Mouse (Mus musculus) embryonic facial prominence, embryonic 10.5 days (tissue): Measurements from ENCODE around the gene Sbno2. TPM values are rescaled to one million over a fixed set of nuclear protein-coding genes. Genes with fewer than 3 reads are reported as not detected.

Experiments
- DNase-seq: peaks from one replicate; pipeline ENCODE4 v3.0.0-alpha.2; 2017; ENCODE audit warnings: low spot score
- H3K27ac ChIP-seq: fragments of 300-500 bp; sonication (generic); replicated peaks from 2 replicates; pipeline ENCODE4 v1.5.1; 2016; ENCODE audit warnings: mild to moderate bottlenecking
- H3K27me3 ChIP-seq: fragments of 300-500 bp; sonication (generic); replicated peaks from 2 replicates; pipeline ENCODE4 v1.6.1; 2016; ENCODE audit warnings: low read depth, mild to moderate bottlenecking; ENCODE audit not compliant: poor library complexity, severe bottlenecking
- H3K36me3 ChIP-seq: fragments of 300-500 bp; sonication (generic); replicated peaks from 2 replicates; pipeline ENCODE4 v1.6.1; 2016; ENCODE audit warnings: mild to moderate bottlenecking, moderate library complexity
- H3K4me1 ChIP-seq: fragments of 300-500 bp; sonication (generic); 2 replicates; pipeline ENCODE4 v1.6.1; 2016
- H3K4me3 ChIP-seq: fragments of 300-500 bp; sonication (generic); 2 replicates; pipeline ENCODE4 v1.5.1; 2016; ENCODE audit warnings: mild to moderate bottlenecking, moderate library complexity
- H3K9me3 ChIP-seq: fragments of 300-500 bp; sonication (generic); 2 replicates; pipeline ENCODE4 v1.6.1; 2016; ENCODE audit warnings: mild to moderate bottlenecking
- WGBS: fragments of 180-500 bp; shearing (Covaris S2); methylation state at CpG from one replicate; pipeline ENCODE4 v1.1.7; 2016; 5-methylcytosine and 5-hydroxymethylcytosine counted together
- polyA plus RNA-seq: library from polyadenylated mRNA; unstranded; fragments of >200 nt; fragmentation: Nextera tagmentation; extraction: Ambion mirVana; gene quantifications from 2 replicates; pipeline ENCODE4 v1.2.1, GENCODE M21; 2016

Sbno2 gene
- polyA plus RNA-seq, 1 experiment from 2014 or later, result 16.2 TPM

DNA sequence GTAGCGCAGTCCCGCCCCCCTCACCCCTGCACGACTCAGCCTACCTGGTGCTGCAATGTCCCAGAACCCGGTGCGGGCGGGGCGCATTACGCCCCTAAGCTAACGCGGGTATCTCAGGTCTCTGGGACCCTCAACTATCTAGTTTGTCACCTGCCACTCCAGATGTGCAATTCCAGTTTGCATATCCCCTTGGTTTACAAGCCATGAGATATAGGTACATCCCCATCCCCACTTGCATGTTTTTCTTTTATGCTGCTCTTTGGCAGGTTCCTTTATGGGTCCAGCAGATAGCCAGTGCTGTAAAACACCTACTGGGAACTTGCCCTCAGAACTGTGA is 34.0 kb upstream of the Sbno2 start:
- 1% methylated on average over 10 of the region's 10 CpGs for WGBS
- peak overlapping the region; percentile 76 for H3K4me3 ChIP-seq
- peaks cover 49% of the 10 kb centered on the region for H3K27me3 ChIP-seq
- H3K4me1 ChIP-seq, result peaks cover 72% of the 10 kb centered on the region
- H3K9me3 ChIP-seq, result no peaks in the 10 kb centered on the region
- H3K27ac ChIP-seq, result peak overlapping the region; percentile 87
- no peak for DNase-seq
- peaks cover 33% of the 10 kb centered on the region for H3K36me3 ChIP-seq

GRCm38 (mm10) chr10:80138553-80139438 is 33.4 kb upstream of the Sbno2 start, which contains the start of gene Atp5d:
TSS of gene Atp5d (plus strand) at chr10:80138632.
- Histone ChIP-seq H3K27me3 (peaks cover 55% of the 10 kb centered on the region), H3K36me3 (peaks cover 33% of the 10 kb centered on the region), H3K27ac (peak within 1 kb of the TSS; percentile 87), H3K4me3 (peak within 1 kb of the TSS; percentile 76), H3K9me3 (no peaks in the 10 kb centered on the region), H3K4me1 (peaks cover 67% of the 10 kb centered on the region)
- DNase-seq, result peak; percentile 72
- WGBS, result under 1% methylated on average over 94 of the region's 94 CpGs

GRCm38 (mm10) chr10:80137626-80138552 is 32.5 kb upstream of the Sbno2 start:
- peaks cover 37% of the 10 kb centered on the region for H3K36me3 ChIP-seq
- 4% methylated on average over 33 of the region's 33 CpGs for WGBS
- H3K4me3 ChIP-seq, result peak overlapping the region; percentile 76
- no peaks in the 10 kb centered on the region for H3K9me3 ChIP-seq
- peaks cover 63% of the 10 kb centered on the region for H3K4me1 ChIP-seq
- peaks cover 63% of the 10 kb centered on the region for H3K27me3 ChIP-seq
- no peak for DNase-seq
- peak overlapping the region; percentile 87 for H3K27ac ChIP-seq

- H3K27me3 ChIP-seq, result peaks cover 70% of the 10 kb centered on the region
- peaks cover 45% of the 10 kb centered on the region for H3K36me3 ChIP-seq
- H3K4me3 ChIP-seq, result peak overlapping the region; percentile 76
- peak overlapping the region; percentile 87 for H3K27ac ChIP-seq
- H3K4me1 ChIP-seq, result peaks cover 65% of the 10 kb centered on the region
- WGBS, result 4% methylated on average over 29 of the region's 29 CpGs
- no peaks in the 10 kb centered on the region for H3K9me3 ChIP-seq
- DNase-seq, result no peak
Observed at GRCm38 (mm10) chr10:80136952-80137625, 31.7 kb upstream of the Sbno2 start.

DNA sequence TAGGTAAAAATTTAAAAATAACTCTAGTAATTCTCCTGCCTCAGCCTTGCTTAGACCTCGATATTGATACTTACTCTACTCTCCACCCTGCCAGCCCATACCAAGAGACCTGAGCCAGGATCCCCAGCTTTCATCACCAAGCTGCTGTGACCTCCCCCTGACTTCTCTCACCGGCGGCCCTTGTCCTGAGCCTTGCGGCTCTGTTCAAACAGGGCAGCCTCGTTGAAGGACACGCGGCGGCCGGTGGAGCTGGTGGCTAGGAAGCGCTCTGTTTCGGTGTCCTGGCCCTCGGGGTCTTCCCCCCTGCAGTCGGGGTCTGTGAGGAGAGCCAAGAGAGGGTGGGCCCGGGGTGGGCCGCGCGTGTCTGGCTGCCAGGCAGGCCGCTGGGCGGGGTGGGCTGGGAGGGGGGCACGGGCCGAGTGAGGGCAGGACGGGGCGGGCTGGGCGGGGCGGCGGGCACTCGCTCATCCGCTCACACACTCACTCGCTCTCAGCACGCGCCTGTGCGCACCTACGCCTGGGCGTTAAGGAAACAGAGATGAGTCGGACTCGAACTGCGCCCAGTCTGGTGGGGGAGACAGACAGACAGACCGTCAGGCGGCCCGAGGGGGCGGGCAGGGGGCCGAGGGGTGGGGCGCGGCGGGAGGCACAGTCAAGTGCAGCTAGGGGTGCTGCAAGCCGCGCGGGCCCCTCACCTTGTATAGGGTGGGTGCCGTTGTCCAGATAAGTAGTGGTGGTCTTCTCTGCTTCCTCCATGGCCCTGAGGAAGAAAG is 31.0 kb upstream of the Sbno2 start:
- Histone ChIP-seq H3K4me3 (peak overlapping the region; percentile 76), H3K4me1 (peaks cover 66% of the 10 kb centered on the region), H3K36me3 (peaks cover 52% of the 10 kb centered on the region), H3K27me3 (peaks cover 77% of the 10 kb centered on the region), H3K27ac (peak overlapping the region; percentile 87; the same call in 1 of the 2 replicates), H3K9me3 (no peaks in the 10 kb centered on the region)
- WGBS, result 13% methylated on average over 49 of the region's 49 CpGs
- no peak for DNase-seq

GRCm38 (mm10) chr10:80135641-80136040 is 30.3 kb upstream of the Sbno2 start:
- Histone ChIP-seq H3K9me3 (no peaks in the 10 kb centered on the region), H3K27ac (no peak overlapping the region), H3K4me3 (no peak overlapping the region), H3K27me3 (peaks cover 82% of the 10 kb centered on the region), H3K4me1 (peaks cover 66% of the 10 kb centered on the region), H3K36me3 (peaks cover 59% of the 10 kb centered on the region)
- WGBS, result 80% methylated on average over 1 of the region's 1 CpGs
- no peak for DNase-seq

DNA sequence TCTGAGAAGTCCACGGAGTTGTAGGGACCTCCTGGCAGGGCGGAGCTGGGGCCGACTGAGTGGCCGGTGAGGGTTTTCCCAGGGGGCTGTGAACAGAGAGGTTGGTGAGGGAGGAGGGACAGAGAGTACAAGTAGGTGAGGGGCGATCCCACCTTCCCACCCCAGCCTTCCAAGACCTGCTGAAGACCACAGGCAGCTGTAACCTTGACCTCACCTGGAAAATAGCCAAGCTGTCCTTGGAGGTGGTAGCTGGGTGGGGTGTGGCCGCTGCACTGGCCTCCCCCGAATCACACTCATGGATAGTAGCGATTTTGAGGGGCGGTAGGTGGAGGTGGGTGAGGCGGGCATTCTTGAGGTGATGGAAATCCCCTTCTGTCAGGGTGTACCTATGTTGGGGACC is 29.8 kb upstream of the Sbno2 start:
- H3K4me1 ChIP-seq, result peaks cover 65% of the 10 kb centered on the region
- H3K27ac ChIP-seq, result no peak overlapping the region
- peaks cover 64% of the 10 kb centered on the region for H3K36me3 ChIP-seq
- H3K27me3 ChIP-seq, result peaks cover 80% of the 10 kb centered on the region
- WGBS, result 90% methylated on average over 10 of the region's 10 CpGs
- H3K9me3 ChIP-seq, result no peaks in the 10 kb centered on the region
- H3K4me3 ChIP-seq, result peak overlapping the region; percentile 21; the same call in 1 of the 2 replicates
- DNase-seq, result no peak

DNA sequence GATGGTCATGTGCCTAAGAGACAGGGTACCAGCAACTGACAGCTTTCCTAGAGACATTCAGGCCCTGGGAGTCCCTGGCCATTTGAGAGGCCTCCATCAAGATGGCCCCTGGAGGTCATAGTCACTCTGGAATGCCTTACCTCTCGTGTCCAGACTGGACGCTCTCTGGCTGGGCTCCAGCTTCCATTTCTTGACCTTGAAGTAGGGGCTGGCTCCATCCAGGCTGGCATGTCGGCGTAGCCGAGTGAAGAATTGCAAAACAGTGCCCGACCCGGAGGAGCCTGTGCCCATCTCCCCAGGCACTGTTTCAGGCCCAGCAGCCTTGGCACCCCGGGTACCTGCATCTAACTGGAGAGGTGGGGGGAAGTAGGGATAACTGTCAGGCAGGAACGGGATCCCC is 29.1 kb upstream of the Sbno2 start:
- H3K27me3 ChIP-seq, result peaks cover 77% of the 10 kb centered on the region
- no peak overlapping the region for H3K27ac ChIP-seq
- WGBS, result 90% methylated on average over 9 of the region's 9 CpGs
- no peak for DNase-seq
- H3K4me1 ChIP-seq, result peaks cover 65% of the 10 kb centered on the region
- H3K9me3 ChIP-seq, result no peaks in the 10 kb centered on the region
- no peak overlapping the region for H3K4me3 ChIP-seq
- H3K36me3 ChIP-seq, result peaks cover 71% of the 10 kb centered on the region

DNA sequence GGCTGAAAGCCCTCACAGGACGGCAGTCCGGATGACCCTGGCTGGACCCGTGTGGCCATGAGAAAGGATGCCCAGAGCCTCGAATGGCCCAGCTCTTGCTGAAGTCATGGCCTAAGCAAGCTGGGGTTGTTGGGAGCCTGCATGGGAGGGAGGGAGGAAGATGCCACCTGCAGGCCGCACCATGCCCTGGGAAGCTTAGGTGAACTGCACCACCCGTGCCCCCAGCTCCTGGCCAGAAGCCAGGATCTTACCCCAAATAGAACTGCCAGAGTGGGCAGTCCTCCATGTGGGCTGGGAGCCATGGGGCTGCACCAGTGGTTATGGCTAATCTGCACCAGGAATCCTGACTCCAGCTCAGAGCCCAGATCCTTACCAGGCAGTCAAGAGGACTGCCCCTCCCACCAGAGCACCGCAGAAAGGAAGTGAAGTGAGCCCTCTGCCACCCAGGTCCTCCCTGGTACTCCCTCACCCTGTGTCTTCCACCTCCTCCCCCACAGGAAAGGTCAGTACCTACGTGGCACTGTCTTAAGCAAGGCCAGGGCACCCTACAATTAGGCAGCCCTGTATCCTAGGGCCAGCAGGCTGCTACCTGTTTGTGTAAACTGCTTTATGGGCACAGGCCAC is 28.0 kb upstream of the Sbno2 start:
- Histone ChIP-seq H3K4me1 (peaks cover 55% of the 10 kb centered on the region), H3K27me3 (peaks cover 76% of the 10 kb centered on the region), H3K27ac (no peak overlapping the region; the same call in 1 of the 2 replicates), H3K36me3 (peaks cover 82% of the 10 kb centered on the region), H3K4me3 (peak overlapping the region; percentile 47; the same call in 1 of the 2 replicates), H3K9me3 (no peaks in the 10 kb centered on the region)
- DNase-seq, result no peak
- 82% methylated on average over 8 of the region's 8 CpGs for WGBS

DNA sequence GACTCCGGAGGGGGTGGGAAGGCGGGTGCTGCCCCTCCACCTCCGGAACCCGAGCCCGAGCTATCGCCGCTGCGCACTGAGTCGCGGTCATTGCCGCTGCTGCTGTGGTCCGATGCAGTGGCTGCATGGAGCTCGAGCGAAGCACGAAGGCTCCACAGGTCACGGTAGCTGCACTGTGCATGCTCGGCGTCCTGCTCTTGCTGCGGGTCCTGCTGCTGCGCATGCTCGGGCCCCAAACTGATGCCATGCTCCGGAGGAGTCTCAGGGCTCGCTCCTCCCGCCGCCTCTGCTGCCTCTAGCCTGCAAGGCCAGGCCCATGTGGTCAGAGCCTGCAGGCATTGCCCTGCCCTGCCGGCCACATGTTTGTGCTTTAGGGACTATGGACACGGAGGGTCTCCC is 26.6 kb upstream of the Sbno2 start:
- Histone ChIP-seq H3K4me1 (peaks cover 41% of the 10 kb centered on the region), H3K36me3 (peaks cover 96% of the 10 kb centered on the region), H3K27me3 (peaks cover 62% of the 10 kb centered on the region), H3K27ac (peak overlapping the region; percentile 48; the same call in 1 of the 2 replicates), H3K9me3 (no peaks in the 10 kb centered on the region), H3K4me3 (peak overlapping the region; percentile 47)
- peak; percentile 56 for DNase-seq
- 28% methylated on average over 27 of the region's 27 CpGs for WGBS

GRCm38 (mm10) chr10:80131316-80131951 is 26.1 kb upstream of the Sbno2 start:
- peak overlapping the region; percentile 47 for H3K4me3 ChIP-seq
- peaks cover 57% of the 10 kb centered on the region for H3K27me3 ChIP-seq
- peak; percentile 80 for DNase-seq
- 12% methylated on average over 55 of the region's 55 CpGs for WGBS
- peaks cover 36% of the 10 kb centered on the region for H3K4me1 ChIP-seq
- no peaks in the 10 kb centered on the region for H3K9me3 ChIP-seq
- peaks cover 100% of the 10 kb centered on the region for H3K36me3 ChIP-seq
- H3K27ac ChIP-seq, result peak overlapping the region; percentile 48; the same call in 1 of the 2 replicates
